Mouse (Mus musculus): ENCODE measurements at regions not wholly inside any gene's neighbourhood (a gene's known extent, or its start where the extent isn't known, plus 50 kb on each side); places are given as distances from the start of the nearest gene placed in this dataset.

GRCm38 (mm10) chr11:52537819-52538435, 141.7 kb downstream of the 9530068E07Rik start:
- no peaks in the 10 kb centered on the region for H3K27me3 ChIP-seq (ENCODE audit: control insufficient read depth, insufficient read depth, low read length)
- WGBS = 52% methylated on average over 4 of the region's 4 CpGs
- no peak overlapping the region for H3K4me3 ChIP-seq (ENCODE audit: low read depth, low read length)
- TF ChIP-seq CTCF (IDR thresholded peaks at IDR 0.05; ENCODE audit: extremely low read depth, insufficient read length, insufficient replicate concordance, low read depth, low read length) = no peak
- H3K4me1 ChIP-seq (ENCODE audit: control insufficient read depth, insufficient read depth, insufficient read length, low read length) = no peaks in the 10 kb centered on the region
- no peaks in the 10 kb centered on the region for H3K36me3 ChIP-seq (ENCODE audit: control insufficient read depth, insufficient read depth, low read length)
- no peak overlapping the region for H3K27ac ChIP-seq (ENCODE audit: insufficient read depth, low read depth, low read length)

GRCm38 (mm10) chr11:52541210-52541609, 145.0 kb downstream of the 9530068E07Rik start:
- no peaks in the 10 kb centered on the region for H3K4me1 ChIP-seq (ENCODE audit: control insufficient read depth, insufficient read depth, insufficient read length, low read length)
- TF ChIP-seq POLR2A (IDR thresholded peaks at IDR 0.05; ENCODE audit: low read depth, low read length) = no peak
- TF ChIP-seq CTCF (IDR thresholded peaks at IDR 0.05; ENCODE audit: extremely low read depth, insufficient read length, insufficient replicate concordance, low read depth, low read length) = no peak
- WGBS = 61% methylated on average over 5 of the region's 5 CpGs
- H3K36me3 ChIP-seq (ENCODE audit: control insufficient read depth, insufficient read depth, low read length) = no peaks in the 10 kb centered on the region
- no peak overlapping the region for H3K4me3 ChIP-seq (ENCODE audit: low read depth, low read length)
- no peak overlapping the region for H3K27ac ChIP-seq (ENCODE audit: insufficient read depth, low read depth, low read length)
- H3K27me3 ChIP-seq (ENCODE audit: control insufficient read depth, insufficient read depth, low read length) = no peaks in the 10 kb centered on the region

GRCm38 (mm10) chr11:52551451-52551850, 155.2 kb downstream of the 9530068E07Rik start:
- Histone ChIP-seq H3K4me1 (ENCODE audit: control insufficient read depth, insufficient read depth, insufficient read length, low read length) (no peaks in the 10 kb centered on the region), H3K4me3 (ENCODE audit: low read depth, low read length) (no peak overlapping the region), H3K27ac (ENCODE audit: insufficient read depth, low read depth, low read length) (no peak overlapping the region), H3K27me3 (ENCODE audit: control insufficient read depth, insufficient read depth, low read length) (no peaks in the 10 kb centered on the region), H3K36me3 (ENCODE audit: control insufficient read depth, insufficient read depth, low read length) (no peaks in the 10 kb centered on the region)
- 52% methylated on average over 5 of the region's 5 CpGs for WGBS
- TF ChIP-seq CTCF (IDR thresholded peaks at IDR 0.05; ENCODE audit: extremely low read depth, insufficient read length, insufficient replicate concordance, low read depth, low read length) = no peak
- TF ChIP-seq POLR2A (IDR thresholded peaks at IDR 0.05; ENCODE audit: low read depth, low read length) = no peak

GRCm38 (mm10) chr11:52552860-52553259, 156.6 kb downstream of the 9530068E07Rik start:
- TF ChIP-seq POLR2A (IDR thresholded peaks at IDR 0.05; ENCODE audit: low read depth, low read length) (no peak), CTCF (IDR thresholded peaks at IDR 0.05; ENCODE audit: extremely low read depth, insufficient read length, insufficient replicate concordance, low read depth, low read length) (no peak)
- Histone ChIP-seq H3K36me3 (ENCODE audit: control insufficient read depth, insufficient read depth, low read length) (no peaks in the 10 kb centered on the region), H3K4me3 (ENCODE audit: low read depth, low read length) (no peak overlapping the region), H3K27me3 (ENCODE audit: control insufficient read depth, insufficient read depth, low read length) (no peaks in the 10 kb centered on the region), H3K4me1 (ENCODE audit: control insufficient read depth, insufficient read depth, insufficient read length, low read length) (no peaks in the 10 kb centered on the region), H3K27ac (ENCODE audit: insufficient read depth, low read depth, low read length) (no peak overlapping the region)
- WGBS = 76% methylated on average over 4 of the region's 4 CpGs

- Histone ChIP-seq H3K27me3 (ENCODE audit: control insufficient read depth, insufficient read depth, low read length) (no peaks in the 10 kb centered on the region), H3K4me3 (ENCODE audit: low read depth, low read length) (no peak overlapping the region), H3K36me3 (ENCODE audit: control insufficient read depth, insufficient read depth, low read length) (no peaks in the 10 kb centered on the region), H3K4me1 (ENCODE audit: control insufficient read depth, insufficient read depth, insufficient read length, low read length) (no peaks in the 10 kb centered on the region), H3K27ac (ENCODE audit: insufficient read depth, low read depth, low read length) (no peak overlapping the region)
- TF ChIP-seq CTCF (IDR thresholded peaks at IDR 0.05; ENCODE audit: extremely low read depth, insufficient read length, insufficient replicate concordance, low read depth, low read length) = no peak
- no peak for TF ChIP-seq POLR2A (IDR thresholded peaks at IDR 0.05; ENCODE audit: low read depth, low read length)
- WGBS = 78% methylated on average over 3 of the region's 3 CpGs
Observed at GRCm38 (mm10) chr11:52557836-52558235, 161.6 kb downstream of the 9530068E07Rik start.

GRCm38 (mm10) chr11:52558782-52559181, 162.6 kb downstream of the 9530068E07Rik start:
- no peaks in the 10 kb centered on the region for H3K4me1 ChIP-seq (ENCODE audit: control insufficient read depth, insufficient read depth, insufficient read length, low read length)
- no peaks in the 10 kb centered on the region for H3K27me3 ChIP-seq (ENCODE audit: control insufficient read depth, insufficient read depth, low read length)
- WGBS = 57% methylated on average over 5 of the region's 5 CpGs
- no peaks in the 10 kb centered on the region for H3K36me3 ChIP-seq (ENCODE audit: control insufficient read depth, insufficient read depth, low read length)
- H3K27ac ChIP-seq (ENCODE audit: insufficient read depth, low read depth, low read length) = no peak overlapping the region
- no peak for TF ChIP-seq CTCF (IDR thresholded peaks at IDR 0.05; ENCODE audit: extremely low read depth, insufficient read length, insufficient replicate concordance, low read depth, low read length)
- TF ChIP-seq POLR2A (IDR thresholded peaks at IDR 0.05; ENCODE audit: low read depth, low read length) = no peak
- no peak overlapping the region for H3K4me3 ChIP-seq (ENCODE audit: low read depth, low read length)

- TF ChIP-seq CTCF (IDR thresholded peaks at IDR 0.05; ENCODE audit: extremely low read depth, insufficient read length, insufficient replicate concordance, low read depth, low read length) (no peak), POLR2A (IDR thresholded peaks at IDR 0.05; ENCODE audit: low read depth, low read length) (no peak)
- Histone ChIP-seq H3K4me3 (ENCODE audit: low read depth, low read length) (no peak overlapping the region), H3K27me3 (ENCODE audit: control insufficient read depth, insufficient read depth, low read length) (no peaks in the 10 kb centered on the region), H3K4me1 (ENCODE audit: control insufficient read depth, insufficient read depth, insufficient read length, low read length) (no peaks in the 10 kb centered on the region), H3K36me3 (ENCODE audit: control insufficient read depth, insufficient read depth, low read length) (no peaks in the 10 kb centered on the region), H3K27ac (ENCODE audit: insufficient read depth, low read depth, low read length) (no peak overlapping the region)
- WGBS = 58% methylated on average over 7 of the region's 7 CpGs
Observed at GRCm38 (mm10) chr11:52561281-52561680, 165.1 kb downstream of the 9530068E07Rik start.

Data from small intestine, adult 2 months (tissue).